Mouse (Mus musculus): Measurements from ENCODE around the gene Lrmda.

The Lrmda gene

DNA sequence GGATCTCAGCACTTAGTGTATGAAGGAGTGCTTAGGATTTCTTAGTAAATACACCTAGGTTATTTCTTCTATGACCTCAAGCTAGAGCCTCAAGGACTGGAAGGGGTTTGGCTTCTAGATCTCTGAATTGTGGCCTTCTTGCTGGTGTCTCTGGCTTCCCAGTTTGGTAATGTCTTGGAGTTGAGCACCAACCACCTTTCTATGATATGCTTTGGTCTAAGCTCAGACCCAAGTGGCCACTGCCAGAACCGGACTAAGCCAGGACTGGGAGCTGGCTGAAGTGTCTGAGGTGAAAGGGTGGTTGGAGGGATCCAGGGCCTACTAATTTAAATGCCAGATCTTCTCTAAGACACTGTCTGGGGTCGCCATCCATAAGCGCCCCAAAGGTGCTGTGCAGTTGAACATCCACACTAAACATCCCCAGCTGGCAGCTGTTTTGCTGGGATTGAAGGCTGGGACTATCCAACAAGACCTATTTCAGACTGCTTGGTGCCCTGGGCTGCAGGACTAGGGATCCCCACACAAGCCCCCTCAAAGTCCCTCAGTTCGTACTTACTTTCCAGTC, 27.1 kb upstream of the Lrmda start:
- no peak for DNase-seq (ENCODE audit: low spot score)

DNA sequence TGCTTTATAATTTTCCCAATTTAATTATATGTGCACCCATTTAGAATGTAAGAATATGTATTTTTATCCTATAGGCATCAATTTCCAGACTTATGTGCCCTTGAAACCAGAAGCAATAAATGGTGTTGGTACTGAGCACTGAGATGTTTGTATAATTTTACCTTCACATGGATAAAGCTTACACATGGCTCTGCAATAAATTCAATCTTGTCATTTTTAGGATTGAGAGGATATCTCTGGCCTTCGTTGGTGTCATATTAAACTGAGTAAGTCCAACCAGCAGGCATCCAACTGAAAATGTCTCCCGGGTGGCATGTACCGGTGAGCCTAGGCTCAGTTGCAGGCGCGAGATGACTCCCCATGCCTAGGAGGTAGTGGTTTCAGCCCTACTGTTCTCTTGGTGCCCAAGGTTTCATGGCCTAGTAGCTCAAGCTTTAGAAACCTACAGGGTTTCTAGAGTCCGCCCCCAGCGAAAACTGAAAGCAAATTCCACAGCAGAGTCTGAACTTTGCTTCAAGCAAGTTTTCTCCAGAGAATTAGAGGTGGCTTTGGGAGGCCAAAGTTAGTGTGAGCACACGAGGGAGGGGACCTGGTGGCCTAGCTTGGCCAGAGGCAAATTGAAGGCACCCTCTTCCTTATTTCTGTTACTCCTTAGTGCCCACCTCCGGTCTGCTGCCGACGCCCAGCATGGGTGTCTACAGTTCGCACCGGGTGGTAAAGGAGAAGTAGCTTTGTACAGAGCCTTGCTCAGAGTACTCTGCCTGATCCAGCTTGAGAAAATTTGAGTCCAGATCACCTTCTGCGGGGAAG, 26.1 kb upstream of the Lrmda start:
- no peak for DNase-seq (ENCODE audit: low spot score)

DNA sequence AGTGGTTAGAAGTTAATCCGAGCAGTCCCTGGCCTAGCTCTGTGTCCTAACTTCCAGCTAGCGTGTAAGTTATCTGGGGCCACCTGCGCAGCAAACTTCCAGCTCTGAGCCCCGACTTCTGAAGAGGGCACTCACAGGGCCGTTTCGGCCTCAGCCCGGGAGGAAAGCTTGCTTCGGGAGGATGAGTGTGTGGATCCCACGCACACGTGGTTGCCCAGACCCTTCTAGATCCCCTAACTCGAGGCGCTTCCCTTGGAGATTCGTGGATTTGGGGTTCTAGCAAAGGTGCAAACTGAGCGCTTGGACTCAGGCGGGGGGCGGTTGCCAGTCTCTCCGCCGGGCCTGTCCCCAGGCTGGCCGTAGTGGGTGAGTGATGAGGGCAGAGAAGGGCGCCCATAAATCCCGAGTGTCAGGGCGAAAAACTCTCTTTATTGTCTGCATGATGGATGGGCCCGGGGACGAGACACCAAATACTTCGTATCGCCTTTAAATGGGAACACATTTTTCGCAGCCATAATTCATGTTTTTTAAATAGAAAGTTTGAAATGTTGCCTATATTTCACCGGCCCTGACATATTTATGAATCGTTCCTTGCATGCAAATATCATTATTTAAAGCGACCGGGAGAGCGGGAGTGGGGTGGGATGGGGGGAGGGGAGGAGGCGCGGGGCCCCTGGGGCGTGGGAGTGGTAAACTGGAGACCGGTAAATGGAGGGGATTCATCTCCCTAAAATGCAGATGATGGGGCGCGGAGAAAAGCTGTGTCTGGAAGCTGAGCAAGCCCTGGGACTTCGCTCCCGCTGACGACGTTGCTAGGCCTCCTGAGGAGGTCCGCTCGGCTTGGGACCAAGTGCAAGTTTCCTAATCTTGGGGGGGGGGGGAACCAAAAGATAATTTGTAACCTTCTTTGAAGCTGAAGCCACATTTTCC, 25.2 kb upstream of the Lrmda start:
- DNase-seq (ENCODE audit: low spot score) = no peak

- DNase-seq (ENCODE audit: low spot score) = peak; percentile 51
Measured at GRCm38 (mm10) chr14:21995031-21995754, 24.3 kb upstream of the Lrmda start.

GRCm38 (mm10) chr14:21999588-21999987, 19.9 kb upstream of the Lrmda start:
- DNase-seq (ENCODE audit: low spot score) = no peak

DNA sequence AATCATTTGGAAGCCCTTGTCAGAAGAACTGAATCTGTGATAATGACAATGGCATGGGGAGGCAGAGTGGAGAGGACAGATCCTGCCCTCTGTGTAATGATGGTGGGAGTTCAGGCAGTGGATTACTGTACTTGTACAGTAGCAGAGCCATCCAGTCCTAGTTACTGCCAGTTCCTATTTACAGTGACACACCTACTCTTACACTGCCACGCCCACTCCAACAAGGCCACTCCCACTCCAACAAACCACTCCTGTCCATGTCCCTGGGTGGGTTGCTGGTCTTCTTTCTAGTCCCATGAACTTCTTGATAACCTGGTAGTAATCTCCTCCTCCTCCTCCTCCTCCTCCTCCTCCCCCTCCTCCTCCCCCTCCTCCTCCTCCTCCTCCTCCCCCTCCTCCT, 16.3 kb upstream of the Lrmda start:
- no peak for DNase-seq (ENCODE audit: low spot score)

DNA sequence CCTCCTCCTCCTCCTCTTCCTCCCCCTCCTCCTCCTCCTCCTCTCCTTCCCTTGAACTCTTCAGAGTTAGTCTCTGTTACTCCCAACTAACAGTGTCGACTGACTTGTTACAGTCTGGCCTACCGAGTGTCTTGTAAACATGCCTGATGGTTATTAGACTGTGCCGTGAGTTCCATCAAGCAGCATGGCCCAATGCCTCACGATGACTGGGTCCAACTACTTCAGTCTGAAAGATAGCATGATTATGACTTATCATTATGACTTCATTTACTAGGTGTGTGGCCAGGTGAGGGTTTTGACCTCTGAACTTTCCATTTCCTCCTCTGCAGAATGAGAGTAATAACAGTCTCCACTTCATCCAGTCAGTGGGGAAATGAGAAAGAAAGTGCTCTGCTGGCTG, 15.9 kb upstream of the Lrmda start:
- no peak for DNase-seq (ENCODE audit: low spot score)

- DNase-seq (ENCODE audit: low spot score) = no peak
Measured at GRCm38 (mm10) chr14:22004943-22005342, 14.6 kb upstream of the Lrmda start.

GRCm38 (mm10) chr14:22007006-22007405, 12.5 kb upstream of the Lrmda start:
- DNase-seq (ENCODE audit: low spot score) = no peak

DNA sequence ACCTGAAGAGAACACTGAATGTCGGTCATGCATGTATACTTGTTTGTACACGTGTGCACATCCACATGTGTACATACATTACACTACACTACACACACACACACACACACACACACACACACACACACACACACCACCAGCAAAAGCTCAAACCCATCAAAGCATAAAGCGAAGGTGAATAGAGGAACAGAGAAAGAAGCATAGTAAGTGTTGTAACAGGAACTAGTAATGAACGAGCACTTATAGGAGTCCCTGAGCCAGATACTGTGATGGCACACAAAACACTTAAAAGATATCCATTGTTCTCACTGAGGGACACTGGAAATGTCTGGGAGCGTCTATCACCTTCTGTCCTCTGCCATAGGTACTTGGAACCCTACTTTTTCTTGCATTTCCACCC, 5.2 kb upstream of the Lrmda start:
- no peak for DNase-seq (ENCODE audit: low spot score)

DNA sequence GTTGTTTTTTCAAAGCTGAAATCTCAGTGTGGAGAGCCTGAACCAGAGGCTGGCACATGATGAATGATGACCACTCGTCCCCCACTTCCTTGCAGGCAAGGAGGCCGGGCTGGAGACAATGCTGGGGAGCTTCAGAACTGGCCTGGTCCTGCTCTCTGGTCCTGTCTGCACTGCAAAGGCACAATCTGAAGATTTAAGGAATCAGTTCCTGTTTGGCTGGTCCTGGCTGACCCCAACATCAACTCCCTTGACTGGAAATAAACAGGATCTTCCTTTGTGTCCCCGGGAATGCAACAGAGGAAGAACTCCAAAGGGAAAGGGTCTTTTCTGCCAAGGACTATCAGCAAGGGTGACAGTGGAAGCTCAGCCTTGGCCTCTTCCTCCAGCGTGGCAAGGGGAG, 4.7 kb upstream of the Lrmda start:
- no peak for DNase-seq (ENCODE audit: low spot score)

DNA sequence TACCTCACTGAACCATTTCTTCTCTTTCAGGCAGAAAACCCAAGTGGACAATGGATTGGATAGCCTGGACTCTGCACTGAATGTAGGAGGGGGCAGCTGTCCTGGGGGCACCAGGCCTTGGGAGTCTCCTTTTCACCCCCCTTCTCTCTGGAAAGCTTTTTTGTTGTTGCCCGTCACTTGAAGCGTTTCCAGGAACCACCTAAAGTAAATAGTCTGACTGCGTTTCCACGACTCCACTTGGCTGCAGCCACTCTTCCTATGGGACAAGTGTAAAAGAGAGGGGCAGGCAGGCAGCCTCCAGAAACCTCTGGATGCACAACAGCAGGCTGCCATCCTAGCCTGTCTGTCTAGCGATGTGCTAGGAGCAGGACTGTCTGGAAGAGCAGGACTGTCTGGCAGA, 2.5 kb upstream of the Lrmda start:
- DNase-seq (ENCODE audit: low spot score) = no peak

GRCm38 (mm10) chr14:22019949-22020845, 685 bp downstream of the Lrmda start:
- DNase-seq (ENCODE audit: low spot score) = no peak

GRCm38 (mm10) chr14:22020885-22021284, 1.4 kb downstream of the Lrmda start:
- DNase-seq (ENCODE audit: low spot score) = peak; percentile 48

GRCm38 (mm10) chr14:22023533-22023932, 4.0 kb downstream of the Lrmda start:
- DNase-seq (ENCODE audit: low spot score) = no peak

DNA sequence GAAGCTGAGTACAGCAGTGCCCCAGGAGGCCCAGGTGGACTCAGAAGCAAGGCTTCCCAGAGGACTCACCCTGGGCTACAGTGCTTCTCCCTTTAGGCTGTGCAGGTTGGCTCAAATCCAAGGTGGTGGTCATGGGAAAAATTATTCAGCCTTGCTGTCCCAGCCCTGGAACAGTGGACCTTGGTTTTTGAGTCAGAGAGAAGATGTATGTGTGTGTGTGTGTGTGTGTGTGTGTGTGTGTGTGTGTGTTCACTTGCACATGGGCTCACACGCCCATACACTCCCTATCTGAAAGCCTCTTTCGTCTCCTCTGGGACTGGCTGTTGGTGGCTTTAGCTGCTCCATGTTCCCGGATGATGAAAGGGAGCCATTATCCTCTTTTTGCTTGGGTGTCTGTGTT, 16.4 kb downstream of the Lrmda start:
- no peak for DNase-seq (ENCODE audit: low spot score)

- DNase-seq (ENCODE audit: low spot score) = no peak
Measured at GRCm38 (mm10) chr14:22036338-22036737, 16.8 kb downstream of the Lrmda start.

DNA sequence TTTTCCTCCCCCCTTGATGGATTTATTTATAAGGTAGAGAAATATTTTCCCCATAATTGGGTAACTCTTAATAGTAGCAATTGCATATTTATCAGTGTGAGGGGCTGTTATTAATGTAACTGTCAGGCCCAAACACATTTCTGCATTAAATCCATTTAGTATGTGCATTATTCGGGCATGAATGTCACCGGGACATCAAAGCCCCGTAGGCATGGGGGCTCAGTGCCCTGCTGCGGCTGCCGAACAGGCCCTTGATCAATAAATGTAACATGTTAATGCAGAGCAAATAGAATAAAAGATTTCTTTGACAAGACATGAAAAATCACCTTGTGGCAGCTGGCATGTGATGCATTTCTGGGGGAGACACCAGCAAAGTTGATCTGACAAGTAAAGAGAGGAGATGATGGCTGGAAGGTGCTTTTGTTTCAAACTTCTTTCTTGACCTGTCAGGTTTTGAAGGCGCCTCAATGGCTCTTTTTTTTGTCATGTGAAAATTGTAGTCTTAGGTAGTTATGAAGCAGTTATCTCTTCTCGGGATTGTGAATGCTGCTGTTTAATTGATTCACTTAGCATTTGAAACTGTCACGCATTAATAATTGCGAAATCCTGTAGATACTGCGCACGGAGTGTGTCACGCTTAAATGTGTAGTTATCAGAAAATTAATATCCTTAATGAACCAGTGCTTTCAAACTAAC, 17.4 kb downstream of the Lrmda start:
- no peak for DNase-seq (ENCODE audit: low spot score)

DNA sequence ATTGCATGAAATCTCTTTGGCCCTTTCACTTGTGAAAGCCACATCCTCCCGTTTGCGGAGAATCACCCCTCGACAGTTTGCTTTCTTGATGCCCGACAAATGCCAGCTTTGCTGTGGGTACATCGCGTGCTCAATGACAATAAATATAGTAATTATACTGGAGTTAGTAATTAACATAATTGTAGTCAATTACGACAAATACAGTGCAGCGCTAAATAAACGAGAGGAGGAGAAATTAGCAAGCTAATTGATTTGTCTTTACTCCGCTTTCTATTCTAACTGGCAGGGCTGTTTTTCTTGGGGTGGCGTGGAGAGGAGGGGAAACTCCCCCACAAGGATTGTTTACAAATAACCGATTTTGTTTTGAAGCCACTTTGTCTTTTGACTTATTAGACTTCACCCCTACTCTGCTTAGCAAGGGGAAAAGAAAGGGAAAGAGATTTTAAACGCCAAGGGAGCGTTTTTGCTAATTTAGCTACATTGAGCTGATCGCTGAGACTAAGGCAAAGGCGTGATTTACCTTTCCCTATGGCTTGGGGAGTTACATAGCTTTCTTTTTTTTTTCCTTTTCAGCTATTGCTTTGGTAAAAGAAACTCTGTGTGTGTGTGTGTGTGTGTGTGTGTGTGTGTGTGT, 18.1 kb downstream of the Lrmda start:
- DNase-seq (ENCODE audit: low spot score) = no peak

DNA sequence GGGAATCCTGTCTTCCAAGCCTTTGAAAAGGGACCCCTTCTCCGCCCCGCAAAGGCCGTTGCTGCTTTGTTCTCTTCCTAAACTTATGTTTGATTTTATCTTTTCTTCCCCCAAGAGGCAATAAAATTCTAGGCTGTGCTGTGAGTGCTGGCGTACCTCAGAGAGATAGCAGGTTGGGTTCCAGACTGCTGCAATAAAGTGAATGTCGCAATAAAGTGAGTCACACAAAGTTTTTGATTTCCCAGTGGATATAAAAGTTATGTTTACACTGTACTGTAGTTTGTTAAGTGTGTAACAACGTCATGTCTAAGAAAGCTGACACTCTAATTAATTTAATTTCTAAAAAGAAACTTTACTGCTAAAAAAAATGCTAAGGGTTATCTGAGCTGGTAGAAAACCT, 22.6 kb downstream of the Lrmda start:
- no peak for DNase-seq (ENCODE audit: low spot score)

All from ovary, postnatal 14 days (tissue).